Mouse (Mus musculus) heart, embryonic 16.5 days (tissue): ENCODE measurements around the gene Limd1. TPM values are rescaled to one million over a fixed set of nuclear protein-coding genes. Genes with fewer than 3 reads are reported as not detected.
A peak's percentile ranks its signal among the peaks of the same experiment; 100 is the strongest.

ENCODE experiments used
- ATAC-seq: fragments of 200-750 bp; cut with Nextera tagmentation; replicated peaks from 2 replicates; pipeline ENCODE4 v1.8.0; 2017; ENCODE audit warnings: moderate number of reproducible peaks; ENCODE audit not compliant: insufficient read depth, low FRiP score; ENCODE audit errors: extremely low read depth
- H3K27ac ChIP-seq: fragments of 300-500 bp; sonication (generic); 2 replicates; pipeline ENCODE4 v1.5.1; 2014; ENCODE audit warnings: mild to moderate bottlenecking, low read length, control low read depth, moderate library complexity
- H3K27me3 ChIP-seq: fragments of 300-500 bp; sonication (generic); 2 replicates; pipeline ENCODE4 v1.6.1; 2014; ENCODE audit warnings: low read length, mixed read lengths; ENCODE audit not compliant: control insufficient read depth, insufficient read depth
- H3K36me3 ChIP-seq: fragments of 300-500 bp; sonication (generic); 2 replicates; pipeline ENCODE4 v1.6.1; 2014; ENCODE audit not compliant: control insufficient read depth, insufficient read depth
- H3K4me1 ChIP-seq: fragments of 300-500 bp; sonication (generic); 2 replicates; pipeline ENCODE4 v1.6.1; 2014; ENCODE audit warnings: low read length, mixed read lengths; ENCODE audit not compliant: control insufficient read depth, insufficient read depth
- H3K4me2 ChIP-seq: fragments of 300-500 bp; sonication (generic); 2 replicates; pipeline ENCODE4 v1.6.1; 2014; ENCODE audit warnings: low read depth, mild to moderate bottlenecking, control low read depth, low read length
- H3K4me3 ChIP-seq: fragments of 300-500 bp; sonication (generic); 2 replicates; pipeline ENCODE4 v1.5.1; 2014; ENCODE audit warnings: mild to moderate bottlenecking, control low read depth, low read length
- H3K9ac ChIP-seq: fragments of 300-500 bp; sonication (generic); 2 replicates; pipeline ENCODE4 v1.6.1; 2014; ENCODE audit warnings: low read length, control low read depth
- H3K9me3 ChIP-seq: fragments of 300-500 bp; sonication (generic); replicated peaks from 2 replicates; pipeline ENCODE4 v1.6.1; 2016; ENCODE audit warnings: low read length; ENCODE audit not compliant: control insufficient read depth
- WGBS: fragments of 180-500 bp; shearing (Covaris S2); extraction: QIAGEN DNeasy Blood & Tissue Kit; methylation state at CpG from one replicate; pipeline ENCODE4 v1.1.7; 2014; 5-methylcytosine and 5-hydroxymethylcytosine counted together
- polyA plus RNA-seq: library from polyadenylated mRNA; unstranded; fragments of >200 nt; fragmentation: Nextera tagmentation; extraction: Ambion mirVana; gene quantifications from 2 replicates; pipeline ENCODE4 v1.2.1, GENCODE M21; 2015

The Limd1 gene
- polyA plus RNA-seq, 1 experiment from 2014 or later, result 56.6 TPM

DNA sequence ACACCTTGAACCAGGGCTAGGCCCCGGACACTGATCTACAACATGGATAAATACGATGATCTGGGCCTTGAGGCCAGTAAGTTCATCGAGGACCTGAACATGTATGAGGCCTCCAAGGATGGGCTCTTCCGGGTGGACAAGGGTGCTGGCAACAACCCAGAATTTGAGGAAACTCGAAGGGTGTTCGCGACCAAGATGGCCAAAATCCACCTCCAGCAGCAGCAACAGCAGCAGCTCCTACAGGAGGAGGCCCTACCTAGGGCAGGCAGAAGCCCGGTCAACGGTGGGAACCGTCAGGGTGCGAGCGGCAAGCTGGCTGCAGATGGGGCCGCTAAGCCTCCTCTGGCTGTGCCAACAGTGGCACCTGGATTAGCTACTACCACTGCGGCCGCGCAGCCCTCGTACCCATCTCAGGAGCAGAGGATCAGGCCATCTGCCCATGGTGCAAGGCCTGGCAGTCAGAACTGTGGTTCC is 727 bp downstream of the Limd1 start:
- peak overlapping the region; percentile 96 for H3K4me2 ChIP-seq
- peak overlapping the region; percentile 93 for H3K27ac ChIP-seq
- 9% methylated on average over 17 of the region's 17 CpGs for WGBS
- no peaks in the 10 kb centered on the region for H3K27me3 ChIP-seq
- H3K9ac ChIP-seq, result peak overlapping the region; percentile 89
- H3K4me1 ChIP-seq, result peaks cover 62% of the 10 kb centered on the region
- no peak; the same call in 1 of the 2 replicates for ATAC-seq
- no peaks in the 10 kb centered on the region for H3K9me3 ChIP-seq
- peak overlapping the region; percentile 74 for H3K4me3 ChIP-seq
- peaks cover 4% of the 10 kb centered on the region for H3K36me3 ChIP-seq

DNA sequence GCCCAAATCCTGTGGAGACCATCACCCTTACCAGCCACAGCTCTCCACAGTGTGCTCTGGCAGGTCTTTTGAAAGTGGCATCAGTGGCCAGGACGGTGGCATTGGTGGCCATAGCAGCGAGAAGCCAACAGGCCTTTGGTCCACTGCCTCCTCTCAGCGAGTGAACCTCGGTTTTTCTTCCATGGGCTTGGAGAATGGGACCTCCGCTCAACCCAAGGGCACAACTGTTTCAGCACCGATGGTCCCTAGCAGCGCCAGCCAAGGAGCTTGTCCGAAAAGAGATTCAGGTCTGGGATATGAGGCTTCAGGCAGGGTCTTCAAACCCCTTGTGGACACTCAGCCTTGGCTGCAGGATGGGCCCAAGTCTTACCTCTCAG is 1.4 kb downstream of the Limd1 start:
- no peaks in the 10 kb centered on the region for H3K9me3 ChIP-seq
- H3K4me3 ChIP-seq, result peak overlapping the region; percentile 74
- H3K27ac ChIP-seq, result peak overlapping the region; percentile 93
- H3K9ac ChIP-seq, result peak overlapping the region; percentile 89
- H3K36me3 ChIP-seq, result peaks cover 6% of the 10 kb centered on the region
- ATAC-seq, result no peak
- 80% methylated on average over 8 of the region's 8 CpGs for WGBS
- H3K4me2 ChIP-seq, result peak overlapping the region; percentile 96
- H3K27me3 ChIP-seq, result no peaks in the 10 kb centered on the region
- peaks cover 68% of the 10 kb centered on the region for H3K4me1 ChIP-seq

DNA sequence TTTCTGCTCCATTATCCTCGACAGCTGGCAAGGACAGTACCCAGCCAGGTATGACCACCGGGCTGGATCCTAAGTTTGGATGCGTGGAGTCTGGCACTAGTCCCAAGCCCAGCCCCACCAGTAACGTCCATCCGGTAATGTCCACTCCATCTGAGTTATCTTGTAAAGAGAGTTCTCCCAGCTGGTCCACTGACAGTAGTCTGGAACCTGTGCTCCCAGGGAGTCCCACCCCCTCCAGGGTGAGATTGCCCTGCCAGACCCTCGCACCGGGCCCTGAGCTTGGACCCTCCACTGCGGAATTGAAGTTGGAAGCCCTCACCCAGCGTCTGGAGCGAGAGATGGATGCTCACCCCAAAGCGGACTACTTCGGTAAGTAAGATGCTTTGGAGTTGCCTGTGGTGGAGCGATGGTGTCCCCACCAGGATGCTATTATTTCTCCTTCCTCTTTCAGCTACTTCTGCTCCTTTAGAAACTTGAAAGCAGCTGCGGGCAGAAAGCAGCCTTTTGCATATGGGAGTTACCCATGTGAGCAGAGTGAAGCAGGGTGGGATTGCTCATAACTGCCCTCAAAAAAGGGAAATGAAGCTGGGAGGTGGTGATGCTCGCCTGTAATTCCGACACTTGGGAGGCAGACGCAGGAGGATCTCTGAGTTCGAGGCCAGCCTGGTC is 1.9 kb downstream of the Limd1 start:
- Histone ChIP-seq H3K4me1 (peaks cover 69% of the 10 kb centered on the region), H3K4me3 (peak overlapping the region; percentile 74), H3K27ac (peak overlapping the region; percentile 41; the same call in 1 of the 2 replicates), H3K36me3 (peaks cover 6% of the 10 kb centered on the region), H3K9me3 (no peaks in the 10 kb centered on the region), H3K27me3 (no peaks in the 10 kb centered on the region), H3K9ac (peak overlapping the region; percentile 89), H3K4me2 (peak overlapping the region; percentile 96)
- ATAC-seq, result no peak
- WGBS, result 55% methylated on average over 18 of the region's 18 CpGs

DNA sequence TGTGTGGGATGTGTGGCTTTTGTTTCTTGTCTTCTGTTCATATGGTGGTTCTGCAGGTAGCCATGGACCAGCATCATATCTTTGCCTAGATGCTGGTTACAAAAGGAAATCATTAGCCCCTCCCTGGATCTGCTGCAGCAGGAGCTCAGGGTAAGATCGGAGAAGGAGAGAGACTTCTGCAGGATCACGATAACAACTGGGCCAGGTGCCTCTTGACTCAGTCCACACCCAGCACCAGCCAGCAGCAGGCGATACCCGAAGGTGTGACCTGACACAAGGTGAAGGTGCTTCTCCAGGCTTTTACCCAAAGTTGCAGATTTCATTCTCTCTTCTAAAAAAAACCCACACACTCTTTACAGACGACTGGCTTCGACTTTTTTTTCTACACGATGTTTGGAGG is 2.6 kb downstream of the Limd1 start:
- Histone ChIP-seq H3K36me3 (peaks cover 6% of the 10 kb centered on the region), H3K9me3 (no peaks in the 10 kb centered on the region), H3K4me2 (peak overlapping the region; percentile 96), H3K9ac (peak overlapping the region; percentile 89), H3K27me3 (no peaks in the 10 kb centered on the region), H3K27ac (no peak overlapping the region), H3K4me1 (peaks cover 72% of the 10 kb centered on the region), H3K4me3 (peak overlapping the region; percentile 74)
- no peak for ATAC-seq
- WGBS, result 38% methylated on average over 7 of the region's 7 CpGs

DNA sequence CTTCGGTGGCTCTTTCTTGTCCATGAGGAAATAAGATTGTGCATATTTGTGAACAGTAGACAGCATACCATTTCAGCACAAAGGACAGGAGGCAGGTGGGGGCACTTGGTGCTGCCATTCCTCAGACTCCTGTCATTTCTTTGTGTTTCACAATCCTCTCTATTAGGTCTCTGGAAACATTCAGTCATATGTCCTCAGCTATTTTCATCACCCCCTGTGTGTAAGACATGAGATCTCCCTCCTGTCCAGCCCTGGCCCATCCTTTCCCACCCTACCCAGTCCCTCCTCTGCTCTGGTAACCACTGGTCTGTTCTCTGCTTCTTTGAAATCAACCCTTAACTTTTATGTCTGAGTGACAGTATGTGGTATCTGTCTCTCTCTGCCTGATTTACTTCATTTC is 5.1 kb downstream of the Limd1 start:
- Histone ChIP-seq H3K4me3 (no peak overlapping the region), H3K9ac (peak overlapping the region; percentile 20; the same call in 1 of the 2 replicates), H3K27me3 (no peaks in the 10 kb centered on the region), H3K27ac (0 out of 2 replicates have a peak overlapping the region, but pooled peaks have one; percentile 7), H3K36me3 (peaks cover 11% of the 10 kb centered on the region), H3K4me2 (peak overlapping the region; percentile 96), H3K4me1 (peaks cover 83% of the 10 kb centered on the region), H3K9me3 (no peaks in the 10 kb centered on the region)
- WGBS, result 38% methylated on average over 1 of the region's 1 CpGs
- ATAC-seq, result no peak

DNA sequence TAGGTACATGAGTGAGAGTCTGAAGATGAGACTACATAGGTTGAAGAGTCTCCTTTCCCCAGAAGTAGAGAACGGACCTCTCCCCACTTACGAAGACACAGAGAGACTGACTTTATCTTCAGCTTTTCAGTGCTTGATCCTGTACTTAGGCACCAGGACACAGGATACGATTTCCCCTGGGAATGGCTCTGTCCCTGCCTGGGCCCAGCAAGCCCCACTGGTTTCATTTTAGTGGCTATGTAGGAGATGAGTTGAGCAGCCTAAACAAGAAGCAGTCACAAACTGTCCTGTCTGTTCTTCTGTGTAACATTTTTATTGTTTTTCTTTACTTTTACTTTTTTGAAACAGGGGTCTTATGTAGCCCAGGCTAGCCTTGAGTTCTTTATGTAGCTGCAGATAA is 6.3 kb downstream of the Limd1 start:
- ATAC-seq, result no peak
- Histone ChIP-seq H3K36me3 (peaks cover 11% of the 10 kb centered on the region), H3K27ac (0 out of 2 replicates have a peak overlapping the region, but pooled peaks have one; percentile 17), H3K9ac (0 out of 2 replicates have a peak overlapping the region, but pooled peaks have one; percentile 25), H3K9me3 (no peaks in the 10 kb centered on the region), H3K4me1 (peaks cover 90% of the 10 kb centered on the region), H3K4me2 (no peak overlapping the region; the same call in 1 of the 2 replicates), H3K4me3 (no peak overlapping the region), H3K27me3 (no peaks in the 10 kb centered on the region)
- 79% methylated on average over 3 of the region's 3 CpGs for WGBS

DNA sequence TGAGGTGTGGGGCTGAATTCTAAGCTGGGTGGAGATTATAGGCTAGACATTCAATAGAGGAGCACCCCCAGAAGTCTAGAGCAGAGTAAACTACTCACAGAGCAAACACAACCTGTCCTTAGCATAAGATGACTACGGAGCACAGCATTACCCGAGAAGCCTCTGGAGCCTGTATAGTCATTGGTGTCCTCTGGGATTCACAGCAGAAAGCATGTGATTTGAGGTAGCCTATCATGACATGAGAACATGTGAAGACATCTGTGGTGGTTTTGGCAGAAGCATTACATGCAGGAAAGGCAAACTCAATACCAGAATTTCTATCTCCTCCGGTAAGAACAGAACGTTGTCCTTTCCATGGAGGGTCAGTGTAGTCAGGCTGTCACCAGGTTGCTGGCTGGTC is 7.1 kb downstream of the Limd1 start:
- no peaks in the 10 kb centered on the region for H3K9me3 ChIP-seq

DNA sequence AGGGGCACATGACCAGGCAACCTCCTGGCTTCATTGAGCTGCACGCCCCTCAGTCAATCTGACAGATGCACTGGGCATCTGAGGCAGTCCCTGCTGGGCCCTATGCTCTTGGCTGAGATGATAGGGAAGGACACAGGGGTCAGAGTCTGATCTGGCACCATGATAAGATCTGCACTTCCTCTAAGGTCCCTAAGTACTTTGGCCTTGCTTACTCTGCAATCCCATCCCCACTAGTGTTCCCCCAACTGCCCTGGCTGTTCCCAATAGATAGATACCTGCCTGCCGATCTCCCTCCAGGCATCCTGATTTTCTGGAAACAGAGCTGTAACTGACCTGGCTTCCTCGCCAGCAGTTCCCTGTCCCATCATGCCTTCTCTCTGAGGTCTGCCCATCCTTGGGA is 8.1 kb downstream of the Limd1 start:
- H3K4me3 ChIP-seq, result no peak overlapping the region
- H3K4me1 ChIP-seq, result peaks cover 89% of the 10 kb centered on the region
- no peak overlapping the region for H3K4me2 ChIP-seq
- H3K9ac ChIP-seq, result no peak overlapping the region; the same call in 1 of the 2 replicates
- H3K9me3 ChIP-seq, result no peaks in the 10 kb centered on the region
- H3K36me3 ChIP-seq, result peaks cover 11% of the 10 kb centered on the region
- no peaks in the 10 kb centered on the region for H3K27me3 ChIP-seq
- WGBS, result 78% methylated on average over 3 of the region's 3 CpGs
- ATAC-seq, result no peak
- H3K27ac ChIP-seq, result no peak overlapping the region

More for the DNA sequence above, 7.1 kb downstream of the Limd1 start:
- peaks cover 11% of the 10 kb centered on the region for H3K36me3 ChIP-seq
- no peak overlapping the region for H3K27ac ChIP-seq
- ATAC-seq, result no peak
- H3K4me3 ChIP-seq, result no peak overlapping the region
- H3K27me3 ChIP-seq, result no peaks in the 10 kb centered on the region
- WGBS, result 84% methylated on average over 4 of the region's 4 CpGs
- no peak overlapping the region for H3K9ac ChIP-seq
- H3K4me1 ChIP-seq, result peaks cover 90% of the 10 kb centered on the region
- no peak overlapping the region for H3K4me2 ChIP-seq

DNA sequence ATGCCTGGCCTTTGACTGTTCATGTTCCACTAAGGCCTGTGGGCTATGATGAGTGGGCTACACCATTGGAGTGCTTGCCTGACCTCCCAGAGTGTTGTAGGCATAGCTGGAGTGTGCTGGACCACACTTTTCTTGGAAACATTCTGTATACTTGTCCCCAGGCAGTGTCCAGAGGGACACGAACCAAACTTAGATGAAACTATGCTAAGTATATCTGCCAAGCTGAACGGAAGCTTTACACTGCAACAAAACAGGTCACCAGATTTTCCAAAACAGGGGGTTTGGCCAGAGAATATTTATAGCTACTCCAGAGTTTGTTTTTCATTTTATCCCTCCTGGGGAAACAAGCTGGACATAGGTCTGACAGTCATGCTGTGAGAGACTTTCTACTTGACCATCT is 10.6 kb downstream of the Limd1 start:
- no peak overlapping the region for H3K9ac ChIP-seq
- H3K27me3 ChIP-seq, result no peaks in the 10 kb centered on the region
- WGBS, result 41% methylated on average over 2 of the region's 2 CpGs
- H3K4me2 ChIP-seq, result no peak overlapping the region
- H3K27ac ChIP-seq, result peak overlapping the region; percentile 88
- H3K36me3 ChIP-seq, result peaks cover 6% of the 10 kb centered on the region; the same call in 1 of the 2 replicates
- H3K4me1 ChIP-seq, result peaks cover 83% of the 10 kb centered on the region
- no peak overlapping the region for H3K4me3 ChIP-seq
- ATAC-seq, result no peak
- no peaks in the 10 kb centered on the region for H3K9me3 ChIP-seq
